Mouse (Mus musculus): ENCODE measurements around the gene Plek.

DNA sequence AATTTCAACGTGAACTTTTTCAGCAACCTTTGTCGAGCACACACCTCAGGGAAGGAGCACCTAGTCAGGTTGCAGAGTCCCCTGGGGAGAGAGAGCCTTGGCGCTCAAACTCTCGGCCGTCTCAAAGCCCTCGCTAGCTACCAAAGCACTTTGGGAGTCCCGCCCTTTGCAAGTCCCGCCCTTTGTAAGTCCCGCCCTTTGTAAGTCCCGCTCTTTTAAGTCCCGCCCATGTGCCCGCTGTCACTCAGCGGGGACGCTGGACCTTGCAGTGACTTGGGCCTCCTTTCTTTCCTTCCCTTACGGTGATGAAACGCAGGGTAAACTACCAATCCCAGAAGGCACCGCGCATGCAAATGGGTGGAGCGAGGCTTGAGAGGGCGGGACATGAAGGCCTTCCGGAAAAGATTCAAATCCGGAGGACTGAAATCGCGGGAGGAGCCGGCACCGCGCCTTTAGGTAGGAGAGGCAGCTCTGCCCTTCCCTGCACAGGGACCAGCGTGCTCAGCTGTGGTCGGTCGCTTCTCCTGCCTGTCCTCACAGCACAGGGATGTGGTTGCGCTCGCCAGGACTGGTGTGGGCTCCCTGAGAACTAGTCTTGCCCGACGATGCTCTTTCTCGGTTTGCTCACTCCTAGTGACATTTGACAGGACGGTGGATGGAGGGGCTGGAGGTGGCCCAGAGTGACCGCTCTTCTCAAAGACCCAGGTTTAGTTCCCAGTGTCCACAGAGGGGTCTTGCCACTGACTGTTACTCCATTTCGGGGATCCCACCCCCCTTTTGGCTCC, 101.0 kb downstream of the Plek start, which contains the start of gene Fbxo48:
- TF ChIP-seq CTCF (IDR thresholded peaks at IDR 0.05) = no peak
- no peak for TF ChIP-seq EP300 (IDR thresholded peaks at IDR 0.05)

Measured in lung, postnatal 0 days (tissue).